Mouse (Mus musculus) forebrain, embryonic 16.5 days (tissue): ENCODE results near the gene Aven. TPM values are rescaled to one million over a fixed set of nuclear protein-coding genes. Genes with fewer than 3 reads are reported as not detected.

Source experiments
- ATAC-seq: fragments of 200-750 bp; cut with Nextera tagmentation; 2 replicates; pipeline ENCODE4 v1.8.0; 2017; ENCODE audit warnings: mild to moderate bottlenecking, moderate library complexity
- H3K27ac ChIP-seq: fragments of 300-500 bp; sonication (generic); 2 replicates; pipeline ENCODE4 v1.5.1; 2014; ENCODE audit warnings: low read length, control low read depth
- H3K27me3 ChIP-seq: fragments of 300-500 bp; sonication (generic); replicated peaks from 2 replicates; pipeline ENCODE4 v1.6.1; 2014; ENCODE audit warnings: low read length; ENCODE audit not compliant: control insufficient read depth, insufficient read depth
- H3K36me3 ChIP-seq: fragments of 300-500 bp; sonication (generic); 2 replicates; pipeline ENCODE4 v1.6.1; 2014; ENCODE audit not compliant: control insufficient read depth, insufficient read depth
- H3K4me1 ChIP-seq: fragments of 300-500 bp; sonication (generic); replicated peaks from 2 replicates; pipeline ENCODE4 v1.6.1; 2014; ENCODE audit warnings: low read length; ENCODE audit not compliant: control insufficient read depth, insufficient read depth
- H3K4me2 ChIP-seq: fragments of 300-500 bp; sonication (generic); 2 replicates; pipeline ENCODE4 v1.6.1; 2014; ENCODE audit warnings: mild to moderate bottlenecking, low read length, control low read depth
- H3K4me3 ChIP-seq: fragments of 300-500 bp; sonication (generic); replicated peaks from 2 replicates; pipeline ENCODE4 v1.5.1; 2014; ENCODE audit warnings: mild to moderate bottlenecking, low read length, control low read depth
- H3K9ac ChIP-seq: fragments of 300-500 bp; sonication (generic); replicated peaks from 2 replicates; pipeline ENCODE4 v1.6.1; 2014; ENCODE audit warnings: low read depth, low read length, control low read depth
- H3K9me3 ChIP-seq: fragments of 300-500 bp; sonication (generic); 2 replicates; pipeline ENCODE4 v1.6.1; 2016; ENCODE audit warnings: low read length; ENCODE audit not compliant: control insufficient read depth
- WGBS: fragments of 180-500 bp; shearing (Covaris S2); extraction: QIAGEN DNeasy Blood & Tissue Kit; methylation state at CpG from one replicate; pipeline ENCODE4 v1.1.7; 2014; 5-methylcytosine and 5-hydroxymethylcytosine counted together
- polyA plus RNA-seq: library from polyadenylated mRNA; unstranded; fragments of >200 nt; fragmentation: Nextera tagmentation; extraction: Ambion mirVana; gene quantifications from 2 replicates; pipeline ENCODE4 v1.2.1, GENCODE M21; 2015

Aven gene
- polyA plus RNA-seq, 1 experiment from 2014 or later, result 2.2 TPM

GRCm38 (mm10) chr2:112532812-112533496 is 40.2 kb downstream of the Aven start:
- 87% methylated on average over 10 of the region's 10 CpGs for WGBS
- peaks cover 6% of the 10 kb centered on the region for H3K4me1 ChIP-seq

GRCm38 (mm10) chr2:112534677-112535222 is 42.0 kb downstream of the Aven start:
- H3K27ac ChIP-seq, result no peak overlapping the region
- no peaks in the 10 kb centered on the region for H3K36me3 ChIP-seq
- peak overlapping the region; percentile 26 for H3K4me3 ChIP-seq
- ATAC-seq, result peak; percentile 86
- 0 out of 2 replicates have a peak overlapping the region, but pooled peaks have one; percentile 22 for H3K9ac ChIP-seq
- H3K27me3 ChIP-seq, result no peaks in the 10 kb centered on the region
- H3K9me3 ChIP-seq, result no peaks in the 10 kb centered on the region
- peak overlapping the region; percentile 47 for H3K4me2 ChIP-seq
- peaks cover 6% of the 10 kb centered on the region for H3K4me1 ChIP-seq
- 33% methylated on average over 14 of the region's 14 CpGs for WGBS

More at GRCm38 (mm10) chr2:112532812-112533496, 40.2 kb downstream of the Aven start:
- no peaks in the 10 kb centered on the region for H3K36me3 ChIP-seq
- no peak overlapping the region for H3K9ac ChIP-seq
- no peak overlapping the region for H3K4me3 ChIP-seq
- H3K27me3 ChIP-seq, result no peaks in the 10 kb centered on the region
- no peak for ATAC-seq
- no peaks in the 10 kb centered on the region for H3K9me3 ChIP-seq
- H3K4me2 ChIP-seq, result no peak overlapping the region
- no peak overlapping the region for H3K27ac ChIP-seq

GRCm38 (mm10) chr2:112538783-112539182 is 46.0 kb downstream of the Aven start:
- H3K36me3 ChIP-seq, result no peaks in the 10 kb centered on the region

GRCm38 (mm10) chr2:112541695-112542285 is 49.0 kb downstream of the Aven start:
- 68% methylated on average over 5 of the region's 5 CpGs for WGBS
- ATAC-seq, result peak; percentile 71
- H3K4me3 ChIP-seq, result no peak overlapping the region
- no peak overlapping the region for H3K27ac ChIP-seq
- H3K36me3 ChIP-seq, result no peaks in the 10 kb centered on the region
- no peaks in the 10 kb centered on the region for H3K27me3 ChIP-seq
- no peaks in the 10 kb centered on the region for H3K9me3 ChIP-seq
- H3K4me2 ChIP-seq, result no peak overlapping the region
- no peak overlapping the region for H3K9ac ChIP-seq
- H3K4me1 ChIP-seq, result no peaks in the 10 kb centered on the region

More at GRCm38 (mm10) chr2:112538783-112539182, 46.0 kb downstream of the Aven start:
- Histone ChIP-seq H3K27me3 (no peaks in the 10 kb centered on the region), H3K9me3 (no peaks in the 10 kb centered on the region), H3K4me1 (peaks cover 6% of the 10 kb centered on the region), H3K27ac (no peak overlapping the region), H3K4me3 (no peak overlapping the region), H3K9ac (no peak overlapping the region), H3K4me2 (no peak overlapping the region)
- no peak for ATAC-seq
- 96% methylated on average over 1 of the region's 1 CpGs for WGBS

GRCm38 (mm10) chr2:112556527-112556926 is 63.8 kb downstream of the Aven start:
- Histone ChIP-seq H3K27ac (no peak overlapping the region), H3K9me3 (no peaks in the 10 kb centered on the region), H3K4me2 (no peak overlapping the region), H3K4me3 (no peak overlapping the region), H3K36me3 (no peaks in the 10 kb centered on the region), H3K27me3 (no peaks in the 10 kb centered on the region), H3K9ac (no peak overlapping the region), H3K4me1 (no peaks in the 10 kb centered on the region)
- 90% methylated on average over 10 of the region's 10 CpGs for WGBS
- no peak for ATAC-seq

GRCm38 (mm10) chr2:112557453-112557852 is 64.7 kb downstream of the Aven start:
- no peaks in the 10 kb centered on the region for H3K36me3 ChIP-seq
- no peaks in the 10 kb centered on the region for H3K9me3 ChIP-seq
- H3K4me2 ChIP-seq, result no peak overlapping the region
- no peak overlapping the region for H3K9ac ChIP-seq
- no peaks in the 10 kb centered on the region for H3K4me1 ChIP-seq
- no peaks in the 10 kb centered on the region for H3K27me3 ChIP-seq
- no peak overlapping the region for H3K4me3 ChIP-seq
- H3K27ac ChIP-seq, result no peak overlapping the region
- ATAC-seq, result no peak

GRCm38 (mm10) chr2:112561549-112561948 is 68.8 kb downstream of the Aven start:
- H3K4me2 ChIP-seq, result no peak overlapping the region
- H3K36me3 ChIP-seq, result no peaks in the 10 kb centered on the region
- H3K9ac ChIP-seq, result no peak overlapping the region
- no peaks in the 10 kb centered on the region for H3K9me3 ChIP-seq
- 92% methylated on average over 7 of the region's 7 CpGs for WGBS
- H3K4me1 ChIP-seq, result no peaks in the 10 kb centered on the region; the same call in 1 of the 2 replicates
- ATAC-seq, result no peak
- H3K27ac ChIP-seq, result no peak overlapping the region
- H3K27me3 ChIP-seq, result no peaks in the 10 kb centered on the region
- H3K4me3 ChIP-seq, result no peak overlapping the region

GRCm38 (mm10) chr2:112565060-112565459 is 72.3 kb downstream of the Aven start:
- Histone ChIP-seq H3K27ac (no peak overlapping the region), H3K4me1 (no peaks in the 10 kb centered on the region; the same call in 1 of the 2 replicates), H3K4me2 (no peak overlapping the region), H3K9ac (no peak overlapping the region), H3K4me3 (no peak overlapping the region), H3K36me3 (no peaks in the 10 kb centered on the region), H3K27me3 (no peaks in the 10 kb centered on the region), H3K9me3 (no peaks in the 10 kb centered on the region)
- 89% methylated on average over 1 of the region's 1 CpGs for WGBS
- ATAC-seq, result no peak

GRCm38 (mm10) chr2:112566290-112567085 is 73.7 kb downstream of the Aven start:
- Histone ChIP-seq H3K36me3 (no peaks in the 10 kb centered on the region), H3K9ac (no peak overlapping the region), H3K9me3 (no peaks in the 10 kb centered on the region), H3K27ac (no peak overlapping the region), H3K4me2 (no peak overlapping the region), H3K27me3 (no peaks in the 10 kb centered on the region), H3K4me1 (no peaks in the 10 kb centered on the region; the same call in 1 of the 2 replicates), H3K4me3 (no peak overlapping the region)
- ATAC-seq, result peak; percentile 68
- WGBS, result 77% methylated on average over 4 of the region's 4 CpGs
